Mouse (Mus musculus) mesoderm, embryonic 11.5 days (tissue): ENCODE measurements around the gene Itga9.
A peak's percentile ranks its signal among the peaks of the same experiment; 100 is the strongest.

ENCODE experiments used
- DNase-seq: peaks from one replicate; pipeline ENCODE4 v3.0.0-alpha.2; 2012; ENCODE audit warnings: low read depth, low spot score

Gene Itga9

GRCm38 (mm10) chr9:118821220-118822185, 215.0 kb downstream of the Itga9 start:
- peak; percentile 32 for DNase-seq

GRCm38 (mm10) chr9:118822186-118822555, 215.7 kb downstream of the Itga9 start:
- no peak for DNase-seq

- no peak for DNase-seq
Observed at GRCm38 (mm10) chr9:118822581-118822980, 216.1 kb downstream of the Itga9 start.

GRCm38 (mm10) chr9:118831080-118831479, 224.6 kb downstream of the Itga9 start:
- DNase-seq = no peak

GRCm38 (mm10) chr9:118832533-118832932, 226.0 kb downstream of the Itga9 start:
- DNase-seq = no peak

- DNase-seq = no peak
Observed at GRCm38 (mm10) chr9:118833413-118833812, 226.9 kb downstream of the Itga9 start.

GRCm38 (mm10) chr9:118838910-118839667, 232.6 kb downstream of the Itga9 start:
- no peak for DNase-seq

GRCm38 (mm10) chr9:118841247-118841646, 234.8 kb downstream of the Itga9 start:
- DNase-seq = no peak

- DNase-seq = no peak
Observed at GRCm38 (mm10) chr9:118841907-118842432, 235.5 kb downstream of the Itga9 start.

- DNase-seq = no peak
Observed at GRCm38 (mm10) chr9:118843711-118844110, 237.2 kb downstream of the Itga9 start.

- peak; percentile 60 for DNase-seq
Observed at GRCm38 (mm10) chr9:118845003-118845402, 238.5 kb downstream of the Itga9 start.

- DNase-seq = no peak
Observed at GRCm38 (mm10) chr9:118846766-118847165, 240.3 kb downstream of the Itga9 start.

- DNase-seq = no peak
Observed at GRCm38 (mm10) chr9:118856665-118857064, 250.2 kb downstream of the Itga9 start.

- DNase-seq = peak; percentile 49
Observed at GRCm38 (mm10) chr9:118860613-118861141, 254.2 kb downstream of the Itga9 start.

- DNase-seq = peak; percentile 45
Observed at GRCm38 (mm10) chr9:118862214-118862613, 255.7 kb downstream of the Itga9 start.

- peak; percentile 79 for DNase-seq
Observed at GRCm38 (mm10) chr9:118862852-118863260, 256.4 kb downstream of the Itga9 start.

- DNase-seq = no peak
Observed at GRCm38 (mm10) chr9:118863528-118863927, 257.0 kb downstream of the Itga9 start.

GRCm38 (mm10) chr9:118866949-118867348, 260.5 kb downstream of the Itga9 start:
- DNase-seq = no peak

GRCm38 (mm10) chr9:118867851-118868250, 261.4 kb downstream of the Itga9 start:
- DNase-seq = no peak

GRCm38 (mm10) chr9:118871089-118871488, 264.6 kb downstream of the Itga9 start:
- peak; percentile 69 for DNase-seq

GRCm38 (mm10) chr9:118873031-118873430, 266.5 kb downstream of the Itga9 start:
- DNase-seq = no peak

GRCm38 (mm10) chr9:118873596-118873995, 267.1 kb downstream of the Itga9 start:
- DNase-seq = no peak
